Mouse (Mus musculus) E14TG2a.4 (cell line): Measurements from ENCODE around the gene Kif14.

Experiments used
- CTCF ChIP-seq: conservative IDR thresholded peaks from 2 replicates; pipeline ENCODE4 v1.5.1; 2014; ENCODE audit warnings: low read length
- NANOG ChIP-seq: IDR thresholded peaks from 2 replicates; pipeline ENCODE4 v1.6.1; 2014; ENCODE audit warnings: borderline replicate concordance, low read length, mixed read lengths
- POU5F1 ChIP-seq: IDR thresholded peaks from 2 replicates; pipeline ENCODE4 v1.6.1; 2014; ENCODE audit warnings: low read length, borderline replicate concordance

DNA sequence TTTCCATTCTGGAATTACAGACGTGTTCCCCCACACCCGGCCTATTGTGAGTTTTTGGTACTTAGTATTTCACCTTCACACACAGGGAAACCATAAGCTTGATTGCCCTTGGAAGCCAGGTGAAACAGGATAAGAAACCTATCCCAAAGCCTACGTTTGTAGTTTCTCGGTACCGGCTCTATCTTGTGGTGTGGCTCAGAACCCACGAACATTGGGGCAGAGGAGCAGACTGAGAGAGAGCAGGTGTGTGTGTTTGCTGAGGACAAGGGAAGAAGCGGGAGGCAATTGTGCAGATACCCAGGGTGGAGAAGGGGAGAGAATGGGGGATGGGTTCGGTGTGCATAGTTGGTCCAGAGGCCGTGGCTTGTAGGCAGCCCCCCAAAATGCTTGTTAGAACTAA, 104.8 kb downstream of the Kif14 start:
- TF ChIP-seq CTCF (no peak), NANOG (no peak), POU5F1 (no peak)
